Mouse (Mus musculus): ENCODE data around the gene Zbtb42. TPM values are rescaled to one million over a fixed set of nuclear protein-coding genes. Genes with fewer than 3 reads are reported as not detected.

Gene Zbtb42
- polyA plus RNA-seq (2014; fragmentation: Nextera tagmentation; extraction: Ambion mirVana) = 4.8 and 5.1 TPM in 2 replicates

DNA sequence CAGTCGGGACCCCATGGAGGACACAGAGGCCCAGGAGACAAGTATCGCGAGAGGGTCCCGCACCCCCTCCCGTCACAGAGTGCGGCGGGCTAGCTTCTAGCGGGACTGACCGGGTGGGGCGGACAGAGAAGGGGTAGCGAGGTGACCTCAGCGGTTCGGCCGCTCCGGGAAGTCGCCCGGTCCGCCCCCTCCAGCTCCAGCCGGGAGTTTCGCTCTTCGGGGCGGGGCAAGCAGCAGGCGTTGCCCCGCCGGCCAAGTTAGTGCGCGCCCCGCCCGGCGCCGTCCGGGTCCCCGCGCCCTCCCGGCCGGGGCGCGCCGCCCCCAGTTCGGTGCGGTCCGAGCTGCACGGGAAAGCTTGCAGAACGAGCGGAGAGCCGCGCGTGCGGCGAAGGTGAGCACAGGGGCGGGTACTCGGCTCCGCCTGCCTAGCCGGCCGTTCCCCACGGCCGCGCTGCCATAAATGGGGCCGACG lies at the start of gene Zbtb42:
Gene Zbtb42 (plus strand): TSS at position 274 of the 472 bp plus-strand sequence.
- ATAC-seq (ENCODE audit: low FRiP score) (peak; percentile 65), DNase-seq (ENCODE audit: low spot score, missing footprints) (no peak)
- Histone ChIP-seq H3K36me3 (ENCODE audit: control insufficient read depth, insufficient read depth, low read length) (no peaks in the 10 kb centered on the region), H3K4me3 (ENCODE audit: low read depth, low read length) (peak within 1 kb of the TSS; percentile 55), H3K9ac (ENCODE audit: low read length) (peak within 1 kb of the TSS; percentile 74), H3K4me2 (peak within 1 kb of the TSS; percentile 85), H3K27ac (ENCODE audit: low read depth, low read length) (peak within 1 kb of the TSS; percentile 3), H3K4me1 (ENCODE audit: control insufficient read depth, insufficient read depth, low read length) (peaks cover 21% of the 10 kb centered on the region), H3K9me3 (ENCODE audit: control insufficient read depth, low read length) (no peaks in the 10 kb centered on the region), H3K27me3 (ENCODE audit: control insufficient read depth, insufficient read depth, low read length) (peaks cover 25% of the 10 kb centered on the region)
- WGBS = under 1% methylated on average over 58 of the region's 60 CpGs

DNA sequence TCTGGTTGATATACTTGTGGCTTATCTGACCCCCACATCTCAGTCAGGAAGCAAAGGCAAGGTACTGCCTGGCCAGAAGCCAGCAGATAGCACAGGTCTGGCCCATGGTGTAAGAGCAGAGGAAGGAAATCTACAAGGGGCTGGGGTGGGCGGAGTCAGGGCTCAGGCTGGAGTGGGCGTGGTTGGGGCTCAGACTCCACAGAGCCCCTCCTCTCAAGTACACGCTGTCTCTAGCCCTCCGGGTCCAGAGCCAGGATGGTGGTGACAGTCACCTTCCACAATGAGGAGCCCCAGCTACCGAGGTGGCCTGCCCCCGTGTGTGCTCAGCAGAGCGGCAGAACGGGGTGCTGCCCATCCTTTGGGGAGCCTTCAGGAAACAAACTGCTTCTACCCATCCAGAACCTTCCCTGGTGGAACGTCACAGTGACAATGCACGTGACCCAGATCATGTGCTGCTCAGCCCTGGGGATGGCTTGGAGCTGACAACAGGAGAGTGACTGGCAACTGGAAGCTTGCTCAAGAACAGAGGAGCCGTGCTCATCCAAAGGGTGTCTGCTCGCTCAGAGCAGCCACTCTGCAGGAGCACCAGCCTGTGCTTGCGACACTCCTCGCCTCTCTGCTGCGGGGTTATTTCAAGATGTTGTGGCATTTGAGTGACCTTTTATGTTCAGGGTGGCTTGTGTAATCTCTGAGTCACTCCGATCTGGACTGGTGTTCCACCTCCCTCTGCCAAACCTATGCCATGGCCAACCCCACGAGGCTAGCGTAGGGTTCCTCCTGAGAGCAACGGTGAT lies 49.5 kb upstream of the Zbtb42 start:
- no peak overlapping the region for H3K4me3 ChIP-seq (ENCODE audit: low read depth, low read length)
- H3K36me3 ChIP-seq (ENCODE audit: control insufficient read depth, insufficient read depth, low read length) = no peaks in the 10 kb centered on the region
- no peak overlapping the region for H3K9ac ChIP-seq (ENCODE audit: low read length)
- H3K4me2 ChIP-seq = peak overlapping the region; percentile 23; the same call in 1 of the 2 replicates
- DNase-seq (ENCODE audit: low spot score, missing footprints) = peak; percentile 93
- no peak overlapping the region for H3K27ac ChIP-seq (ENCODE audit: low read depth, low read length)
- 0 out of 2 replicates have a peak, but pooled peaks cover 5% of the 10 kb centered on the region for H3K4me1 ChIP-seq (ENCODE audit: control insufficient read depth, insufficient read depth, low read length)
- 41% methylated on average over 19 of the region's 19 CpGs for WGBS
- ATAC-seq (ENCODE audit: low FRiP score) = peak; percentile 81
- H3K27me3 ChIP-seq (ENCODE audit: control insufficient read depth, insufficient read depth, low read length) = no peaks in the 10 kb centered on the region
- H3K9me3 ChIP-seq (ENCODE audit: control insufficient read depth, low read length) = no peaks in the 10 kb centered on the region

DNA sequence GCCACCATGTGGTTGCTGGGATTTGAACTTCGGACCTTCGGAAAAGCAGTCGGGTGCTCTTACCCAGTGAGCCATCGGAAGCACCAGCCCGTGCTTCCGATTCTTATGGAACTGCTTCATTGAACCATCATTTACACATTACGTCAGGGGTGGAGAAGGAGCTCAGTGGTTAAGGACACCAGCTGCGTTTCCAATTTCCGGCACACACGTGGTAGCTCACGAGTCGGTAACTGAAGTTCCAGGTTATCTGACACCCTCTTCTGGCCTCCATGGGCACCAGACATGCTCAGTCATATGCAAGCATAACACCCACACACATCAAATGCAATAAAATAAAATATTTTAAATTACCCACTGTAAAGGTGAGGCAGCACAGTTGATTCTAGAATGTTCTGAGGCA lies 48.6 kb upstream of the Zbtb42 start:
- Histone ChIP-seq H3K27me3 (ENCODE audit: control insufficient read depth, insufficient read depth, low read length) (no peaks in the 10 kb centered on the region), H3K9me3 (ENCODE audit: control insufficient read depth, low read length) (no peaks in the 10 kb centered on the region), H3K36me3 (ENCODE audit: control insufficient read depth, insufficient read depth, low read length) (no peaks in the 10 kb centered on the region), H3K4me1 (ENCODE audit: control insufficient read depth, insufficient read depth, low read length) (0 out of 2 replicates have a peak, but pooled peaks cover 5% of the 10 kb centered on the region), H3K4me2 (no peak overlapping the region), H3K27ac (ENCODE audit: low read depth, low read length) (no peak overlapping the region), H3K4me3 (ENCODE audit: low read depth, low read length) (no peak overlapping the region), H3K9ac (ENCODE audit: low read length) (no peak overlapping the region)
- no peak for DNase-seq (ENCODE audit: low spot score, missing footprints)
- no peak for ATAC-seq (ENCODE audit: low FRiP score)
- WGBS = 95% methylated on average over 12 of the region's 12 CpGs

DNA sequence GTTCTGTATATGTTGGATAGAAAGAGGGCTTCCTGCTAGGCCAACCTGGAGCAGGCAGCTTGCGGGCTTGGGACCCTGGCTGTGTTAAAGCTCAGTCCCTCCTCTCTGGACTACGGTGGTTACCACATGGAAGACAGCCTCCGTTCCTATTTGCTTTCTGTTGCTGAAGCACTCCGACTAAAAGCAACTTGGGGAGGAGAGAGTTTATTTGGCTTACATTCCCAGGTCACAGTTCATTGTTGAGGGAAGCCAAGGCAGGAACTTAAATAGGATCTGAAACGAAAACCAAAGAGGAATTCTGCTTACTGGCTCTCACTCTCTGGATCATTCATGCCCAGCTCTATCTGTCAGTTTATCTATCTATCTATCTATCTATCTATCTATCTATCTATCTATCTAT lies 47.8 kb upstream of the Zbtb42 start:
- Histone ChIP-seq H3K9ac (ENCODE audit: low read length) (no peak overlapping the region), H3K36me3 (ENCODE audit: control insufficient read depth, insufficient read depth, low read length) (no peaks in the 10 kb centered on the region), H3K4me1 (ENCODE audit: control insufficient read depth, insufficient read depth, low read length) (0 out of 2 replicates have a peak, but pooled peaks cover 5% of the 10 kb centered on the region), H3K9me3 (ENCODE audit: control insufficient read depth, low read length) (no peaks in the 10 kb centered on the region), H3K4me2 (no peak overlapping the region), H3K27ac (ENCODE audit: low read depth, low read length) (no peak overlapping the region), H3K27me3 (ENCODE audit: control insufficient read depth, insufficient read depth, low read length) (no peaks in the 10 kb centered on the region), H3K4me3 (ENCODE audit: low read depth, low read length) (no peak overlapping the region)
- ATAC-seq (ENCODE audit: low FRiP score) (no peak), DNase-seq (ENCODE audit: low spot score, missing footprints) (no peak)
- WGBS = 79% methylated on average over 5 of the region's 5 CpGs

DNA sequence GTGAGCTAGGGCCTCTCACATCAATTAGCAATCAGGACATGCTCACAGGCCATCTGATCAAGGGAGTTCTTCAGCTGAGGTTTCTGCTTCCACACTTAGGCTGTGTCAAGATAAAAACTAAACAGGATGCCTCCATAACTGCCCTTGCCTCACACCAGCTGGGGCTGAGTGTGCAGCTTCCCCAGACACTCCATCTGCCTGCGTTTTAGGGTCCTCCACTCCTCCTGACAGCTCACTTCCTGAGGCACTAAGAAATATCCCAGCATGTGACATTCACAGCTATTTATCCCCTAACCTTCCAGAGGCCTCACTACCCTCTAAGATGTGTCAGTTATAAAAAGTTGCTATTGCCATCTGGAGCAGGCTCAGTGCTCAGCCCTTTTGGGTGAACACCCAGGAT lies 47.2 kb upstream of the Zbtb42 start:
- no peak overlapping the region for H3K4me2 ChIP-seq
- no peaks in the 10 kb centered on the region for H3K36me3 ChIP-seq (ENCODE audit: control insufficient read depth, insufficient read depth, low read length)
- no peak overlapping the region for H3K27ac ChIP-seq (ENCODE audit: low read depth, low read length)
- H3K4me3 ChIP-seq (ENCODE audit: low read depth, low read length) = no peak overlapping the region
- WGBS = 57% methylated on average over 1 of the region's 1 CpGs
- H3K4me1 ChIP-seq (ENCODE audit: control insufficient read depth, insufficient read depth, low read length) = 0 out of 2 replicates have a peak, but pooled peaks cover 5% of the 10 kb centered on the region
- ATAC-seq (ENCODE audit: low FRiP score) = no peak
- H3K9me3 ChIP-seq (ENCODE audit: control insufficient read depth, low read length) = no peaks in the 10 kb centered on the region
- no peak for DNase-seq (ENCODE audit: low spot score, missing footprints)
- H3K27me3 ChIP-seq (ENCODE audit: control insufficient read depth, insufficient read depth, low read length) = no peaks in the 10 kb centered on the region
- no peak overlapping the region for H3K9ac ChIP-seq (ENCODE audit: low read length)

DNA sequence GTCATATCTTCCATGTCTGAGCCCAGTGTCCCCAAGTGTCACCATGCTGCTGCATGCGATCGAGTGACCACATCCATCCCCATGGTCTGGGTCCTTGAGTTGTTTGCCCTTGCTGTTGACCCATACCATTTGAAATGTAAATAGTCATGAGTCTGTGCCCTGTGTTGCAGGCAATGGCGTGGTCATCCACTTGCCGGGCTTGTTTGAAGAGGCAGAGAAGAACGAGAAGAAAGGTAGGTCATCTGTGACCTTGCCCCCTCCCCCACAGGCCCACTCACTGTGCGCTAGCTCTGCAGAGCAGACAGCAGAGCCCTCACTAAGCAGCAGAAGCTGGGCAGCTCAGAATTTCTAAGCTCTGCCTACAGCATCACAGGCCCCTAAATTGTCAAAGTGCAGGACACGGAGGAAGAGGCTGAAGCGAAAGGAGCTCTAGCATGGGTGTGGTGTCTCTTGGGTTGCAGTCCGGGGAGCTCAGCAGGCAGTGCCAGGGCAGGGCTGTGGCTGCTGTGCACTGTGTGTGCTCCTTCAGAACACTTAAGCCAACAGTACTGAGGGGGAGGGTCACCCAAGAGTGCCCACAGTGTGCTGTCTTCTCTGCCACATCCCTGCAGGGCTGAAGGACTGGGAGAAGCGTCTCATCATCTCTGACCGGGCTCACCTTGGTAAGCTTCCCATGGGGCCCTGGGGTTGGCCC lies 46.4 kb upstream of the Zbtb42 start:
- 76% methylated on average over 11 of the region's 11 CpGs for WGBS

DNA sequence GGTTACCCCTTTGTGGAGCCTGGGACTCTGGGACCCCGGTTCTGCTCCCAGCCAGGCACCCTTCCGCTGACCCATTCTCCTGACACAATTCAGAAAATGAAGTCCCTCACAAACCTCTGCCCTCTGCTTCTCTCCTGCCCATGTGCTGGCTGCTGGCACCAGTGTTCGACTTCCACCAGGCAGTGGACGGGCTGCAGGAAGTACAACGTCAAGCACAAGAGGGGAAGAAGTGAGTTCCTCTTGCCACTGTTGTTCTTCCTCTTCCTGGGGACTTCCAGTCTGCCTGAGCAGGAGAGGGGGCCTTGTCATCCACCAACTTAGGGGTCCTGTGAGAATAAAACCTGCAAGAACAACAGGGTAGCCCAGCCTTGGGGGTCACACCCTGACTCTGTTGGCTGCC lies 45.7 kb upstream of the Zbtb42 start:
- WGBS = 91% methylated on average over 5 of the region's 5 CpGs
- DNase-seq (ENCODE audit: low spot score, missing footprints) (no peak), ATAC-seq (ENCODE audit: low FRiP score) (no peak)
- Histone ChIP-seq H3K27ac (ENCODE audit: low read depth, low read length) (no peak overlapping the region), H3K4me3 (ENCODE audit: low read depth, low read length) (no peak overlapping the region), H3K36me3 (ENCODE audit: control insufficient read depth, insufficient read depth, low read length) (no peaks in the 10 kb centered on the region), H3K4me2 (no peak overlapping the region), H3K27me3 (ENCODE audit: control insufficient read depth, insufficient read depth, low read length) (no peaks in the 10 kb centered on the region), H3K4me1 (ENCODE audit: control insufficient read depth, insufficient read depth, low read length) (0 out of 2 replicates have a peak, but pooled peaks cover 5% of the 10 kb centered on the region), H3K9me3 (ENCODE audit: control insufficient read depth, low read length) (no peaks in the 10 kb centered on the region), H3K9ac (ENCODE audit: low read length) (no peak overlapping the region)

More for the DNA sequence above, 46.4 kb upstream of the Zbtb42 start:
- DNase-seq (ENCODE audit: low spot score, missing footprints) (no peak), ATAC-seq (ENCODE audit: low FRiP score) (no peak)
- 0 out of 2 replicates have a peak, but pooled peaks cover 5% of the 10 kb centered on the region for H3K4me1 ChIP-seq (ENCODE audit: control insufficient read depth, insufficient read depth, low read length)
- H3K4me3 ChIP-seq (ENCODE audit: low read depth, low read length) = no peak overlapping the region
- H3K36me3 ChIP-seq (ENCODE audit: control insufficient read depth, insufficient read depth, low read length) = no peaks in the 10 kb centered on the region
- no peak overlapping the region for H3K9ac ChIP-seq (ENCODE audit: low read length)
- no peak overlapping the region for H3K27ac ChIP-seq (ENCODE audit: low read depth, low read length)
- H3K27me3 ChIP-seq (ENCODE audit: control insufficient read depth, insufficient read depth, low read length) = no peaks in the 10 kb centered on the region
- no peak overlapping the region for H3K4me2 ChIP-seq
- no peaks in the 10 kb centered on the region for H3K9me3 ChIP-seq (ENCODE audit: control insufficient read depth, low read length)

DNA sequence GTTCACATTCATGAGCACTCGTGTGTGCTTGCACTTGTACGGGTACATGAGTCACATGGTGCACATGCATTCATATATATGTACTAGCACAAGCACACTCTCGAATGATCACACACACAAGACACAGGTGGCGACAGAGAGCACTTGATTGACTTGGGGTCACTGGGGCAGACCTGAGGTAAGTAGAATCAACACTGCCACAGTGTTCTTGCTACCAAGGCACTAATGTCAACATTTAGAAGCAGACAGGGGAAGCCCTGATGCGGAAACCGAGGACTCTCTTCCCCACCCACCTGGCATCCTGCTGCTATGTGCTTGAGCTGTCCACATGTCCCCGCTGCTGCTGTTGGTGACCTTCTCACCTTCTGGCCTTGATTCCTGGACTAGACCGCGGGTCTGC lies 44.9 kb upstream of the Zbtb42 start:
- H3K9me3 ChIP-seq (ENCODE audit: control insufficient read depth, low read length) = no peaks in the 10 kb centered on the region
- ATAC-seq (ENCODE audit: low FRiP score) (no peak), DNase-seq (ENCODE audit: low spot score, missing footprints) (no peak)
- 0 out of 2 replicates have a peak, but pooled peaks cover 5% of the 10 kb centered on the region for H3K4me1 ChIP-seq (ENCODE audit: control insufficient read depth, insufficient read depth, low read length)
- H3K36me3 ChIP-seq (ENCODE audit: control insufficient read depth, insufficient read depth, low read length) = no peaks in the 10 kb centered on the region
- H3K27me3 ChIP-seq (ENCODE audit: control insufficient read depth, insufficient read depth, low read length) = no peaks in the 10 kb centered on the region
- H3K27ac ChIP-seq (ENCODE audit: low read depth, low read length) = no peak overlapping the region
- H3K4me2 ChIP-seq = no peak overlapping the region
- H3K9ac ChIP-seq (ENCODE audit: low read length) = no peak overlapping the region
- 76% methylated on average over 9 of the region's 9 CpGs for WGBS
- H3K4me3 ChIP-seq (ENCODE audit: low read depth, low read length) = no peak overlapping the region

DNA sequence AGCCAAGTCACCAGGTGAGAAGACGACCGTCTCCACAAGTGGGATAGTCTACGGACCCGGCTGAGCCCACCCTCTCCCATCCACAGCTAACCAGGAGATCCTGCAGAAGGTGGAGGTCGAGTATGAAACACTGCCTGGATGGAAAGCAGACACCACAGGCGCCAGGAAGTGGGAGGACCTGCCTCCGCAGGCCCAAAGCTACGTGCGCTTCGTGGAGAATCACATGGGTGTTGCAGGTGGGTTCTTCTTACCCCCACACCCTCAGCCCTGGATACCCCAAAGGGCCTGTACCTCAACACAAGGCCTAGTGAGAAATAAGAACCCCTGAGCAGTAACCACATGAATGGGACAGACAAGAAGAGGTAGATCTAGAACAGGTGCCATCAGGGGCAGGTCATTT lies 39.1 kb upstream of the Zbtb42 start:
- H3K4me2 ChIP-seq = no peak overlapping the region
- H3K27me3 ChIP-seq (ENCODE audit: control insufficient read depth, insufficient read depth, low read length) = no peaks in the 10 kb centered on the region
- no peak overlapping the region for H3K9ac ChIP-seq (ENCODE audit: low read length)
- H3K36me3 ChIP-seq (ENCODE audit: control insufficient read depth, insufficient read depth, low read length) = no peaks in the 10 kb centered on the region
- H3K9me3 ChIP-seq (ENCODE audit: control insufficient read depth, low read length) = no peaks in the 10 kb centered on the region
- no peak overlapping the region for H3K4me3 ChIP-seq (ENCODE audit: low read depth, low read length)
- ATAC-seq (ENCODE audit: low FRiP score) = no peak
- peaks cover 5% of the 10 kb centered on the region; the same call in 1 of the 2 replicates for H3K4me1 ChIP-seq (ENCODE audit: control insufficient read depth, insufficient read depth, low read length)
- no peak overlapping the region for H3K27ac ChIP-seq (ENCODE audit: low read depth, low read length)
- no peak for DNase-seq (ENCODE audit: low spot score, missing footprints)
- WGBS = 90% methylated on average over 10 of the region's 10 CpGs
